Mouse (Mus musculus): ENCODE results near the gene Spp1.

- TF ChIP-seq CTCF (IDR thresholded peaks at IDR 0.05) (no peak), EP300 (IDR thresholded peaks at IDR 0.05; ENCODE audit: insufficient read depth, low read depth, low read length) (no peak)
Measured at GRCm38 (mm10) chr5:104392784-104393183, 42.1 kb upstream of the Spp1 start.

Measured in heart, adult 2 months (tissue).